30 mouse cellular contexts compared by ENCODE assay signal in genomic region chr2:17973868-17974440, GRCm38 (mm10). TPM values are rescaled to one million over a fixed set of nuclear protein-coding genes. Genes with fewer than 3 reads are reported as not detected.
DNase-seq lines count a peak whose midpoint lies in the region; ATAC-seq lines count a peak whose summit lies in the region.
"Had no signal": no experiment of that assay in that cellular context is flagged by ENCODE, and none has a peak within 500 bp of the region (broad histone marks: within the 10 kb centered on the region; RNA-seq: fewer than 3 reads in every experiment).

No protein-coding gene starts in this region.

- no peaks in the 10 kb centered on the region for H3K36me3 ChIP-seq in heart, embryonic 11.5 days (ENCODE audit: control insufficient read depth, insufficient read depth, low read length)
- H3K36me3 ChIP-seq in kidney, embryonic 15.5 days, result no peaks in the 10 kb centered on the region
- H3K36me3 ChIP-seq in midbrain, embryonic 10.5 days, result no peaks in the 10 kb centered on the region
- no peaks in the 10 kb centered on the region for H3K36me3 ChIP-seq in midbrain, embryonic 13.5 days
- H3K36me3 ChIP-seq: embryonic facial prominence, embryonic 15.5 days; limb, embryonic 12.5 days; liver, embryonic 12.5 days; neural tube, embryonic 12.5 days had no signal

- no peaks in the 10 kb centered on the region for H3K9me3 ChIP-seq in heart, embryonic 11.5 days (replicated peaks; ENCODE audit: control insufficient read depth, low read length)
- H3K9me3 ChIP-seq in kidney, embryonic 15.5 days (replicated peaks), result no peaks in the 10 kb centered on the region
- no peaks in the 10 kb centered on the region for H3K9me3 ChIP-seq in midbrain, embryonic 10.5 days (replicated peaks)
- no peaks in the 10 kb centered on the region for H3K9me3 ChIP-seq in midbrain, embryonic 13.5 days
- H3K9me3 ChIP-seq: embryonic facial prominence, embryonic 15.5 days; limb, embryonic 12.5 days; liver, embryonic 12.5 days; neural tube, embryonic 12.5 days had no signal

- 0 out of 2 replicates have a peak, but pooled peaks cover 4% of the 10 kb centered on the region for H3K4me1 ChIP-seq in heart, embryonic 11.5 days (ENCODE audit: control insufficient read depth, insufficient read depth, low read length)
- peaks cover 18% of the 10 kb centered on the region for H3K4me1 ChIP-seq in kidney, embryonic 15.5 days
- H3K4me1 ChIP-seq in midbrain, embryonic 10.5 days, result peaks cover 45% of the 10 kb centered on the region
- H3K4me1 ChIP-seq in midbrain, embryonic 13.5 days (replicated peaks), result peaks cover 5% of the 10 kb centered on the region; the same call in 1 of the 2 replicates
- H3K4me1 ChIP-seq: embryonic facial prominence, embryonic 15.5 days; liver, embryonic 12.5 days; neural tube, embryonic 12.5 days had no signal

- DNase-seq in heart, postnatal 14 days, result no peak
- no peak for DNase-seq in kidney, postnatal 36 days
- DNase-seq in midbrain, embryonic 10.5 days (ENCODE audit: low spot score), result no peak
- no peak for DNase-seq in Muller cell, postnatal 12 days (ENCODE audit: inconsistent ontology term)
- DNase-seq: adrenal gland, postnatal 14 days; B cell, adult 2 months; cerebellum, adult 9-11 months; gastrocnemius, postnatal 36 days; heart, postnatal 4 days; lung, postnatal 10 days; right cerebral cortex, adult 18-20 months had no signal

- H3K27ac ChIP-seq in heart, embryonic 11.5 days (ENCODE audit: low read depth, low read length), result no peak overlapping the region
- H3K27ac ChIP-seq in kidney, embryonic 15.5 days, result peak overlapping the region; percentile 60
- H3K27ac ChIP-seq in midbrain, embryonic 10.5 days (replicated peaks), result peak overlapping the region; percentile 42; the same call in 1 of the 2 replicates
- no peak overlapping the region for H3K27ac ChIP-seq in midbrain, embryonic 13.5 days
- H3K27ac ChIP-seq: embryonic facial prominence, embryonic 15.5 days; hindbrain, postnatal 0 days; limb, embryonic 12.5 days; liver, embryonic 12.5 days; neural tube, embryonic 12.5 days; stomach, postnatal 0 days had no signal

- intact Hi-C loops in heart, postnatal 14 days (cut with DNase I), result no loop called here

- no peak overlapping the region for H3K4me2 ChIP-seq in heart, embryonic 11.5 days
- no peak overlapping the region for H3K4me2 ChIP-seq in kidney, embryonic 15.5 days
- no peak overlapping the region for H3K4me2 ChIP-seq in midbrain, embryonic 13.5 days (replicated peaks)
- H3K4me2 ChIP-seq: embryonic facial prominence, embryonic 15.5 days; limb, embryonic 12.5 days; liver, embryonic 12.5 days; neural tube, embryonic 12.5 days had no signal

- no peak overlapping the region for H3K9ac ChIP-seq in heart, embryonic 11.5 days (ENCODE audit: low read depth, low read length)
- no peak overlapping the region for H3K9ac ChIP-seq in kidney, embryonic 15.5 days
- H3K9ac ChIP-seq in midbrain, embryonic 13.5 days (replicated peaks), result no peak overlapping the region
- H3K9ac ChIP-seq: embryonic facial prominence, embryonic 15.5 days; limb, embryonic 12.5 days; liver, embryonic 12.5 days; neural tube, embryonic 12.5 days had no signal

- no peak overlapping the region for H3K4me3 ChIP-seq in heart, embryonic 11.5 days (ENCODE audit: low read depth, low read length)
- H3K4me3 ChIP-seq in kidney, embryonic 15.5 days (replicated peaks), result no peak overlapping the region
- H3K4me3 ChIP-seq in midbrain, embryonic 10.5 days, result no peak overlapping the region
- no peak overlapping the region for H3K4me3 ChIP-seq in midbrain, embryonic 13.5 days (replicated peaks)
- H3K4me3 ChIP-seq: embryonic facial prominence, embryonic 15.5 days; limb, embryonic 12.5 days; liver, embryonic 12.5 days; neural tube, embryonic 12.5 days had no signal

- H3K27me3 ChIP-seq in heart, embryonic 11.5 days (ENCODE audit: control insufficient read depth, insufficient read depth, low read length), result no peaks in the 10 kb centered on the region
- no peaks in the 10 kb centered on the region for H3K27me3 ChIP-seq in kidney, embryonic 15.5 days
- H3K27me3 ChIP-seq in midbrain, embryonic 10.5 days (ENCODE audit: low read depth, poor library complexity, severe bottlenecking), result no peaks in the 10 kb centered on the region
- H3K27me3 ChIP-seq in midbrain, embryonic 13.5 days, result no peaks in the 10 kb centered on the region
- H3K27me3 ChIP-seq: embryonic facial prominence, embryonic 15.5 days; limb, embryonic 12.5 days; liver, embryonic 12.5 days; neural tube, embryonic 12.5 days; Patski had no signal

- peak; percentile 32; the same call in 1 of the 2 replicates for ATAC-seq in heart, embryonic 11.5 days (replicated peaks; ENCODE audit: insufficient number of reproducible peaks, low FRiP score, low TSS enrichment)
- peak; percentile 56 for ATAC-seq in kidney, embryonic 15.5 days (replicated peaks; ENCODE audit: low FRiP score)
- ATAC-seq in midbrain, embryonic 13.5 days, result no peak
- ATAC-seq: forebrain, embryonic 16.5 days; hindbrain, postnatal 0 days; intestine, postnatal 0 days; liver, embryonic 12.5 days; Patski had no signal

- WGBS in heart, embryonic 11.5 days (ENCODE audit: insufficient replicate concordance), result 39% methylated on average over 2 of the region's 2 CpGs
- WGBS in kidney, embryonic 15.5 days, result 31% methylated on average over 2 of the region's 2 CpGs
- 43% methylated on average over 2 of the region's 2 CpGs for WGBS in midbrain, embryonic 10.5 days
- 37% methylated on average over 2 of the region's 2 CpGs for WGBS in midbrain, embryonic 13.5 days

RNA-seq across cellular contexts. Expression of gene H2al2a, which starts 22.8 kb away (rescaled TPM):
- not detected in 2 replicates for polyA plus RNA-seq in heart, embryonic 11.5 days (2014; fragmentation: Nextera tagmentation; extraction: Ambion mirVana)
- not detected for total RNA-seq in heart, postnatal 14 days (2021)
- polyA plus RNA-seq in kidney, embryonic 15.5 days (2015; fragmentation: Nextera tagmentation; extraction: Ambion mirVana), result not detected in 2 replicates
- polyA plus RNA-seq in midbrain, embryonic 10.5 days (2016; fragmentation: Nextera tagmentation; extraction: Ambion mirVana), result not detected in 2 replicates
- not detected in 2 replicates for polyA plus RNA-seq in midbrain, embryonic 13.5 days (2015; fragmentation: Nextera tagmentation; extraction: Ambion mirVana)
- total RNA-seq: adrenal gland, postnatal 14 days; gastrocnemius, postnatal 36 days; heart, postnatal 4 days; hindbrain, postnatal 0 days; layer of hippocampus, postnatal 10 days; left cerebral cortex, adult 8-10 months had no signal
- polyA plus RNA-seq: brain, embryonic 14.5 days; cortical plate, adult 2 months; embryonic facial prominence, embryonic 15.5 days; forebrain, embryonic 16.5 days; hindbrain, postnatal 0 days; intestine, postnatal 0 days; large intestine, adult 2 months; limb, embryonic 12.5 days; liver, embryonic 12.5 days; neural tube, embryonic 12.5 days; Patski; stomach, postnatal 0 days; thymus, postnatal 0 days; urinary bladder, adult 2 months had no signal

Comparison
In these comparisons a context has a peak if more than half of its experiments do, and no peak if none do; other contexts are left out.
1. H3K27ac ChIP-seq: peak in kidney, embryonic 15.5 days (single experiment) and midbrain, embryonic 10.5 days (single experiment); none in heart, embryonic 11.5 days (single experiment) and midbrain, embryonic 13.5 days (single experiment).